Mouse (Mus musculus) Patski (cell line): ENCODE data around the gene Ptrhd1. TPM values are rescaled to one million over a fixed set of nuclear protein-coding genes. Genes with fewer than 3 reads are reported as not detected.
A peak's percentile ranks its signal among the peaks of the same experiment; 100 is the strongest.

Source experiments
- ATAC-seq: fragments of 100-300 bp; one replicate; pipeline ENCODE4 v1.8.0; 2021
- CTCF ChIA-PET: fragments of 350-600 bp; sonication (Branson Sonifier 250); formaldehyde crosslinking; loops from one replicate; lab custom pipeline; 2022; ENCODE audit warnings: inconsistent platforms; lab: Charles Lee
- POLR2A ChIA-PET: fragments of 350-600 bp; sonication (Branson Sonifier 250); formaldehyde crosslinking; loops from one replicate; lab custom pipeline; 2022; ENCODE audit warnings: antibody characterized with exemption, inconsistent platforms; lab: Charles Lee
- DNase-seq: peaks from one replicate; pipeline ENCODE4 v3.0.0-alpha.2; 2011; ENCODE audit warnings: low read depth, low spot score
- H3K27me3 ChIP-seq: fragments of 371-371 bp; one replicate; pipeline ENCODE4 v1.5.1; 2021
- CTCF ChIP-seq: fragments of 100-300 bp; IDR thresholded peaks from one replicate; pipeline ENCODE4 v1.5.1; 2021
- in situ Hi-C: fragments of 300-500 bp; cut with MboI; formaldehyde crosslinking; loops from 3 replicates; pipeline ENCODE4 v1.11.1; 2018; ENCODE audit warnings: low pct_unique_long_range_greater_than_20kb, mixed read lengths
- polyA plus RNA-seq: library from polyadenylated mRNA; unstranded; gene quantifications from one replicate; pipeline ENCODE4 v1.2.3, GENCODE M21; 2021

The Ptrhd1 gene
- polyA plus RNA-seq, 1 experiment from 2014 or later: 5.9 TPM

DNA sequence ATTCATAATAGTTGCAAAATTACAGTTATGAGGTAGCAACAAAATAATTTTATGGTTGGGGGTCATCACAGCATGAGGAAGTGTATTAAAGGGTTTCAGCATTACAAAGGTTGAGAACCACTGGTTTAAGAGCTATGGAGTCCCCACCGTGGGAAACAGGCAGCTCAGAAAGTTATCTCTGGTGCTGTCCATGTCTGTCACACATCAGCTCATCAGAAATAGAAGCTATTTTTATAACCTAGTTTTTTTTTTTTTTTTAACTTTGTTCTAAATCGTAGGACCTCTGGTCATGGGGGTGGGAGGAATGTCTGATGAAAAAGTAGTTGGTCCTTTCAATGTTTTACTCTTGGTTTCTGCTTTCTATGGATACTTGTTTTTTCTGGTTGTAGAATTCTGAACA, 10.0 kb downstream of the Ptrhd1 start:
- no peak for ATAC-seq
- in situ Hi-C loops: no loop called here
- TF ChIP-seq CTCF: no peak
- ChIA-PET CTCF (no interaction called here), POLR2A (interaction anchor here (0.6 kb wide), 1 partner anchor 105 kb away, joined by 3 read pairs; no protein-coding TSS in a partner anchor)
- no peak for DNase-seq
- H3K27me3 ChIP-seq: no peaks in the 10 kb centered on the region

GRCm38 (mm10) chr12:4245742-4246141, 11.9 kb downstream of the Ptrhd1 start:
- in situ Hi-C loops: no loop called here
- ChIA-PET POLR2A (no interaction called here), CTCF (no interaction called here)
- no peaks in the 10 kb centered on the region for H3K27me3 ChIP-seq
- no peak for DNase-seq
- no peak for TF ChIP-seq CTCF
- no peak for ATAC-seq

DNA sequence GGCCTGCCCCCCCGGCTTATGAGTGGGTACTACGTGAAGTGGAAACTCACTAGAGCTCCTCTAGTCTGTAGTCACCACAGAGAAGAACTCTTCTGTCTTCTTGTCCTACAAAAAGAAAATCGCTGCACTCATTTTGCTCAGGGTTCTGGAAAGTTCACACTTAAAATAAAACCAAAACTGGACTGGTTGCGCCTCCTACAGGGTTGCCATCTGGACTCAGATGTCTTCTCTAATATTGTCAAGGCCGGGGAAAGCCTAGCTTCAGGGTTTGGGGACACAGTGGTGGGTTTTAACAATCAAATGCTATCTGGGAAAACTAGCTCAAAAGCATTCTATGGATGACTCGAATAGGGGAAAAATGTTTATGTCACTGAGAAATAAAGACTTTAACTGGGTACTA, 16.0 kb downstream of the Ptrhd1 start:
- in situ Hi-C loops: loop anchor here (25.0 kb wide), 1 partner anchor 288 kb away; no protein-coding TSS in a partner anchor
- ChIA-PET POLR2A (interaction anchor here (0.5 kb wide), 1 partner anchor 276 kb away, joined by 8 read pairs; no protein-coding TSS in a partner anchor), CTCF (interaction anchor here (0.9 kb wide), 1 partner anchor 10 kb away, joined by 3 read pairs; no protein-coding TSS in a partner anchor)
- no peak for TF ChIP-seq CTCF
- DNase-seq (no peak), ATAC-seq (no peak)
- no peaks in the 10 kb centered on the region for H3K27me3 ChIP-seq

DNA sequence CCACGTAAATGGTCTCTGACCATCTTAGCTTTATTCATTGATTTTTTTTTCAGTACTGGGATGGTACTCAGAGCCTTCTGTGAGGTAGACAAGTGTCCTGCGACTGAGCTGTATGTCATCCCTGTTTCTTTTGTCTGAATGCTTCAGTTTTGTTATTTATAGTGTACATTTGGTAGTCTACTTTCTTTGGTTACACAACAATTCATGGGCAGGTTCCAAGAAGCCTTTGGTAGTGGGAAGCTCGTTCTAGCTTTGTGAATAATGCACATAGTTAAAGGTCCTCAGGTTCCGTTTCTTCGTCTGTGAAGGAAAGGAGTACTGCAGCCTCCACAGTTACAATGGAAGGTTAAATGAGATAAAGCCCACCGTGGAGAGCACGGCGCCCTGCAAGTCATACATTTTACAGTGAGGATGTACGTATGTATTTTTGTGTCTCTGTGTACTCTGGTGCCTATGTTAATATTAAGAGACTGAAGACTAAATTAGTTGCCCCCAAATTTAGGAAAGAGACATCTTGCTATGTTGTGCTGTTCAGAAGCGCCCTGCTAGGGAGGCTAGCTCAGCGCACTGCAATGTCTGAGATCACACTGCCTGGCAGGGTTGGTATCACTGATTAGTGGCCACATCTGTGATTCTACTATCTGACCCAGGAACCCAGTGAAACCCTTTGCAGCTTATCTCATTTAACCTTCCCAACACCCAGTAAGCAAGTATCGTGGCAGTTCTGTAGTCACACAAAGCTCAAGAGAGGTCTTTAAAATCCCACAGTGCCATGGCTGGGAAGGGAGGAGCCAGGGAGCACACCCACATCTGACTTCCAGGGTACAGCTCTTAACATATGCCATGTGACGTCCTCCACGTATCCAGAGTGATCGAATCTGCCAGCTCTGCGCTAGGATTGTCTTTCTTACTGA, 19.2 kb downstream of the Ptrhd1 start:
- TF ChIP-seq CTCF: no peak
- ChIA-PET CTCF (no interaction called here), POLR2A (no interaction called here)
- DNase-seq: no peak
- no peak for ATAC-seq
- in situ Hi-C loops: loop anchor here (25.0 kb wide), 1 partner anchor 284 kb away; no protein-coding TSS in a partner anchor
- H3K27me3 ChIP-seq: no peaks in the 10 kb centered on the region

DNA sequence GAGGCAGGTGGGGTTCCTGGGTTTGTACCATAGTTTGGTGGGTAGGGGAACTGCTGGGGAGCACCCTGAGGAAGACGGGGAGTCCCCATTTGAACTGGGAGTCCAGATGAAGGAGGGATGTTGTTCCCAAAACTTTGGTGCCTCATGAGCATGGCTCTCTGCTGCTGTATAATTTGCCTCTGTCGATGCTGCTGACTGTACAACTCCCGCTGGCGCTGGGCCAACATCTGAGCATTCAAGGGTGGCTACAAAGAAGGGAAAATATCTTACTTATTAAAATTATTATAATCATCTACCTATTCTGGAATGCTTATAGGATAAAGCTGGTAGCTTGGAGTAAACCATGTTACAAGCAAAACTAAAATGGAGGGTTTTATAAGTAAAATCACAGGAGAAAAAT, 33.9 kb downstream of the Ptrhd1 start:
- DNase-seq (no peak), ATAC-seq (no peak)
- no peak for TF ChIP-seq CTCF
- ChIA-PET CTCF (no interaction called here), POLR2A (no interaction called here)
- in situ Hi-C loops: loop anchor here (25.0 kb wide), 1 partner anchor 270 kb away; no protein-coding TSS in a partner anchor
- H3K27me3 ChIP-seq: no peaks in the 10 kb centered on the region

GRCm38 (mm10) chr12:4271078-4271477, 37.3 kb downstream of the Ptrhd1 start:
- in situ Hi-C loops: loop anchor here (25.0 kb wide), 1 partner anchor 266 kb away; no protein-coding TSS in a partner anchor
- H3K27me3 ChIP-seq: no peaks in the 10 kb centered on the region
- no peak for TF ChIP-seq CTCF
- ATAC-seq (no peak), DNase-seq (no peak)
- ChIA-PET CTCF (no interaction called here), POLR2A (no interaction called here)

DNA sequence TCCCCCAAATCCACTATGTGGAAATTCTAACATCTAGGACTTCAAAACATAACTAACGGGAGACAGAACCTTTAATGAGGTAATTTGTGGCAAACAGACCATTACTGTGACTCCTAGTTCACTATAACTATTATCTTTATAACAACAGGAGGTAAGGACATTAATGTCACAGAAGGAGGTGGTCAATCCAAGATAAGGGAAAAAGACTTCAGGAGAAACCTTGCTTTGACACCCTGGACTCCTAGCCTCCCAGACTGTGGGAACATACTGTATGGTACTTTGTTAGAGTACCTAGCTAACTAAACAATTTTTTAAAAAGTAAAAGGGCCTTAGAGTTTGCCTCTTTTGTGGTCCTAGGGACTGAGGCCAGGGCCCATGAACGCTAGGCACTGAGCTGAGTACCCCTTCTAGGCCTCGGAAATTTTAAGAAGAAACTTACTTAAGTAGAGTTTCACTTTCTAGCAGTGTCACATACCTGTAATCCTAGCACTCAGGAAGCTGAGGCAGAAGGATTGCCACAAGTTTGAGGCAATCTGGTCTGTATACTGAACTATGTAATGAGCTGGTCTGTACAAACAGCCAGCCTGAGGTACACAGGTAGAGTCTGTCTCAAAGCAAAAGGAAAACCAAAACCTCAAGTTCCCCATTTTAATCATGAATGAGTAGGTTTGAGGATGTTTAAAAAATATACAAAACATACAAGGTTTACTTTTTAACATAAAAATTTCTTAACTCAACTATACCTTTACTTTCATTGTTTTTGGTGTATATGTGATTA, 45.3 kb downstream of the Ptrhd1 start:
- H3K27me3 ChIP-seq: no peaks in the 10 kb centered on the region
- CTCF ChIA-PET: no interaction called here
- ATAC-seq: no peak
- POLR2A ChIA-PET: no interaction called here
- in situ Hi-C loops: no loop called here
- DNase-seq: no peak
- no peak for TF ChIP-seq CTCF

GRCm38 (mm10) chr12:4279878-4280277, 46.1 kb downstream of the Ptrhd1 start:
- no peak for TF ChIP-seq CTCF
- in situ Hi-C loops: no loop called here
- ATAC-seq (no peak), DNase-seq (no peak)
- ChIA-PET CTCF (no interaction called here), POLR2A (no interaction called here)
- H3K27me3 ChIP-seq: no peaks in the 10 kb centered on the region

- in situ Hi-C loops: no loop called here
- ATAC-seq (peak; percentile 96), DNase-seq (peak; percentile 28)
- no peaks in the 10 kb centered on the region for H3K27me3 ChIP-seq
- ChIA-PET POLR2A (no interaction called here), CTCF (interaction anchor here (1.2 kb wide), 1 partner anchor 28 kb away, joined by 3 read pairs; no protein-coding TSS in a partner anchor)
- TF ChIP-seq CTCF: peak; percentile 17
Measured at GRCm38 (mm10) chr12:4285186-4285585, 51.4 kb downstream of the Ptrhd1 start.

Other genes with a start within 250 kb of the Ptrhd1 start
- gene Efr3b, start 195.1 kb upstream of the Ptrhd1 start, polyA plus RNA-seq: 0.10 TPM
- 9.3 TPM for gene Dnajc27, start 151.4 kb upstream of the Ptrhd1 start, polyA plus RNA-seq
- 1.6 TPM for gene Adcy3, start 100.9 kb upstream of the Ptrhd1 start, polyA plus RNA-seq
- gene Cenpo, start 267 bp downstream of the Ptrhd1 start, polyA plus RNA-seq: 11.0 TPM
- 21.9 TPM for gene Ncoa1, start 243.2 kb downstream of the Ptrhd1 start, polyA plus RNA-seq